Mouse (Mus musculus) heart, embryonic 14.5 days (tissue): ENCODE results near the gene Inpp5e. TPM values are rescaled to one million over a fixed set of nuclear protein-coding genes. Genes with fewer than 3 reads are reported as not detected.

Experiments used
- ATAC-seq: fragments of 200-750 bp; cut with Nextera tagmentation; 2 replicates; pipeline ENCODE4 v1.8.0; 2017; ENCODE audit warnings: low read depth, moderate TSS enrichment; ENCODE audit not compliant: insufficient number of reproducible peaks, insufficient read depth, low FRiP score
- H3K27ac ChIP-seq, 2 experiments: fragments of 200-500 bp in 1 of 2; fragments of 300-500 bp in 1 of 2; sonication (generic) in 1 of 2; replicated peaks in 1 of 2; 2 replicates each; pipeline ENCODE4 v1.5.1; 2012 to 2014; ENCODE audit warnings: low read depth in 2 of 2, low read length in 2 of 2, control low read depth in 1 of 2, mild to moderate bottlenecking in 1 of 2, mixed read lengths in 1 of 2; ENCODE audit not compliant: control insufficient read depth in 1 of 2, insufficient read depth in 1 of 2
- H3K27me3 ChIP-seq: fragments of 300-500 bp; sonication (generic); 2 replicates; pipeline ENCODE4 v1.6.1; 2014; ENCODE audit warnings: mild to moderate bottlenecking, low read length, control low read depth; ENCODE audit not compliant: control insufficient read depth, insufficient read depth
- H3K36me3 ChIP-seq: fragments of 300-500 bp; sonication (generic); 2 replicates; pipeline ENCODE4 v1.6.1; 2014; ENCODE audit warnings: mild to moderate bottlenecking, control low read depth, low read length, mixed read lengths; ENCODE audit not compliant: control insufficient read depth, insufficient read depth
- H3K4me1 ChIP-seq, 2 experiments: fragments of 200-500 bp in 1 of 2; fragments of 300-500 bp in 1 of 2; sonication (generic) in 1 of 2; 2 replicates each; pipeline ENCODE4 v1.6.1; 2012 to 2014; ENCODE audit warnings: low read length in 2 of 2, control low read depth in 1 of 2, mixed read lengths in 1 of 2; ENCODE audit not compliant: control insufficient read depth in 2 of 2, insufficient read depth in 2 of 2
- H3K4me2 ChIP-seq: fragments of 300-500 bp; sonication (generic); 2 replicates; pipeline ENCODE4 v1.6.1; 2014; ENCODE audit warnings: mild to moderate bottlenecking, low read length
- H3K4me3 ChIP-seq, 2 experiments: fragments of 200-500 bp in 1 of 2; fragments of 300-500 bp in 1 of 2; sonication (generic) in 1 of 2; 2 replicates each; pipeline ENCODE4 v1.5.1; 2012 to 2014; ENCODE audit warnings: low read length in 2 of 2, mild to moderate bottlenecking in 2 of 2, control low read depth in 1 of 2, low read depth in 1 of 2, moderate library complexity in 1 of 2; ENCODE audit not compliant: control insufficient read depth in 1 of 2, insufficient read depth in 1 of 2
- H3K9ac ChIP-seq: fragments of 300-500 bp; sonication (generic); 2 replicates; pipeline ENCODE4 v1.6.1; 2014; ENCODE audit warnings: mild to moderate bottlenecking, low read length
- H3K9me3 ChIP-seq: fragments of 300-500 bp; sonication (generic); 2 replicates; pipeline ENCODE4 v1.6.1; 2016; ENCODE audit warnings: low read length, control low read depth; ENCODE audit not compliant: control insufficient read depth
- WGBS: fragments of 180-500 bp; shearing (Covaris S2); extraction: QIAGEN DNeasy Blood & Tissue Kit; methylation state at CpG from one replicate; pipeline ENCODE4 v1.1.7; 2014; 5-methylcytosine and 5-hydroxymethylcytosine counted together
- polyA plus RNA-seq: library from polyadenylated mRNA; unstranded; fragments of >200 nt; fragmentation: Nextera tagmentation; extraction: Ambion mirVana; gene quantifications from 2 replicates; pipeline ENCODE4 v1.2.1, GENCODE M21; 2014

The Inpp5e gene
- polyA plus RNA-seq, 1 experiment from 2014 or later: 16.7 TPM

DNA sequence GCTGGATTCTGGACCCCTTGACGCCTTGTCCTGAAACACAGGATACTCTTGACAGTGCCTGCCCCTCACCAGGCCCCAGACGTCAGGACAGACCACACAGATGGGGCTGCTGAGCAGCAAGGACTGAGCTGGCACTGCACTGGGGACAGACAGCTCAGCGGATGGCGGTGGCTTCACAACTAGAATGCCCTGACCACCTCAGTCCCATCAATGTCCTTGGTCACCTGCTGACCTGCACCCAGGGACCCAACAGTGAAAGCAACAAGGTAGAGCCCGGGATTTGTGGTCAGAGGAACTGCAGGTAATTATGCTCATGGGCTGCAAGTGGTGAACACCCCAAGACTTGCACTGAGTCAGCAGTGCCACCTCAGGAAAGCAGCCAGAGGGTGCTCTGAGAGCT, 46.0 kb downstream of the Inpp5e start:
- WGBS: 77% methylated on average over 5 of the region's 5 CpGs
- Histone ChIP-seq H3K27me3 (no peaks in the 10 kb centered on the region), H3K27ac (no peak overlapping the region), H3K36me3 (peaks cover 56% of the 10 kb centered on the region), H3K4me2 (no peak overlapping the region), H3K9ac (no peak overlapping the region), H3K4me3 (no peak overlapping the region), H3K4me1 (peaks cover 8 to 16% of the 10 kb centered on the region in 2 experiments), H3K9me3 (no peaks in the 10 kb centered on the region)
- no peak for ATAC-seq

DNA sequence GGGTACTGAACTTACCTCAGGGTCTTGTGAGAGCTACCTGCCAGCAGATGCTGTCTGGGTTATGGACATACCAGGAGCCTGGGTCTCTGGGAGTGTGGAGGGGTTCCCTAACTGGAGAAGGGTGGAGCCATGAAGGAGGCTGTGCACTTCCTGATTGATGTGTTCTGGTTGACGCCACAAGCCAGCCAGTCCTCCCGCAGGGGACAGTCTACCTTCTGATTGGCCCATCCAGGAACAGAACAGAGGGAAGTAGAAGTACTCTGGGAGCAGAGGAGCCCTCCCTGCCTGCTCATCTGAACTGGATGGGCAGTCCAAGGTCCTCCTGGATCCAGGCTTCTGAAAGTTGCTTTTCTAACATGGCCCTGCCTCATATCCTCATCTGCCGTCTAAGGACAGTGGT, 48.2 kb downstream of the Inpp5e start, which contains the start of gene Card9:
Gene Card9, minus strand, starts transcription at position 147 of the 400 bp plus-strand sequence.
- 37% methylated on average over 3 of the region's 3 CpGs for WGBS
- H3K4me2 ChIP-seq: no peak within 1 kb of the TSS
- ATAC-seq: no peak
- no peak within 1 kb of the TSS for H3K4me3 ChIP-seq
- peaks cover 8 to 16% of the 10 kb centered on the region in 2 experiments for H3K4me1 ChIP-seq
- no peaks in the 10 kb centered on the region for H3K9me3 ChIP-seq
- peaks cover 34% of the 10 kb centered on the region for H3K36me3 ChIP-seq
- H3K27me3 ChIP-seq: no peaks in the 10 kb centered on the region
- H3K9ac ChIP-seq: no peak within 1 kb of the TSS
- no peak within 1 kb of the TSS for H3K27ac ChIP-seq

DNA sequence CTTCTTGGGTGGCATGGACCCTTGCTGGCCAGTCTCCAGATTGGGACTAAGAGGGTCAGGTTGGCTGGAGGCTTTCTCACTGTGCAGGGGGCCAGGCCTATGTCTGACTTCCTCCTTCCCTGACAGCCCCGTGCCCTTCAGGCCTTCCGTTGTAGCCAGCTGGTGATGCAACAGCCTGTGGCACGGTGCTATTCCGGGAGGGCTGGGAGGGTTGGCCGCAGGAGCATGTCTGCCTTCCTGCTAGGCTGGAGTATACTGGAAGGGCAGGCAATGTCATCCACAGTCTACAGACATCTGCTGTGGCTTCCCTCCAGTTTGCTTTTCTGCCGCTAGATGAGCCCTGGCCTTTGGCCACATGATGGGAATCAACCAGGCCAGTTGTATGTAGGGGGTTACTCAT, 49.0 kb downstream of the Inpp5e start:
- Histone ChIP-seq H3K9me3 (no peaks in the 10 kb centered on the region), H3K27ac (no peak overlapping the region), H3K4me3 (no peak overlapping the region), H3K4me2 (no peak overlapping the region), H3K9ac (no peak overlapping the region), H3K36me3 (peaks cover 26% of the 10 kb centered on the region; the same call in 1 of the 2 replicates), H3K4me1 (peaks cover 5 to 8% of the 10 kb centered on the region in 2 experiments), H3K27me3 (no peaks in the 10 kb centered on the region)
- 54% methylated on average over 6 of the region's 6 CpGs for WGBS
- no peak for ATAC-seq

DNA sequence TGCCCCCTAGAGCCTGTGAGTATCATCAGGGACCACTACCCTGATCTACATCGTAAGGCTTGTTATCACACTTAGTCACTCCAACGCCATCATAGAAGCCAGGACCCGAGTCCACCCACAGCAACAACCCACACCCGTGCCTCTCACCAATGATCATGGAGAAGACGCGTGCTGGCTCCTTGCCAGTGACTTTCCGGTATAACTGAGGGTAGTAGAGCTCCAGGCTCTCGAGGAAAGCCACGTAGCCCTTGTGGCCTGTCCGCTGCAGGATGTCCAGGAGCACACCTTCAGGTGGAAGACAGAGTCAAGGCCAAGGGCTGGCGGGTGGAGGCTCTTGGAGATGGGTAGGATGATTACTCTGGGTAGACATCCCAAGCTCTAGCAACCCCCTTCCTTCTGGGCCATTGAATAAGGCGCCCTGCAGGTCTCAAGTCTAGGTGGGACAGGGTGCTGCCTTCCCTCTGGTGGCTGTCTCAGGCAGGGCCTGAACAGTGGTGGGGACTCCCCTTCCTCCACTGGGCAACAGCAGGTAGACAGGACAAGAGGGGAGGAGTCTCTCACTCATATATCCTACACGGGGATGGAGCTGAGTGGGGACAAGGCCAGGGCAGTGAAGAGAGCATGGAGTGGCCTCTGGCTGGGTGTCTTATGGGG, 50.2 kb downstream of the Inpp5e start:
- H3K4me2 ChIP-seq: no peak overlapping the region
- WGBS: 79% methylated on average over 13 of the region's 13 CpGs
- no peaks in the 10 kb centered on the region for H3K27me3 ChIP-seq
- ATAC-seq: no peak
- H3K9ac ChIP-seq: no peak overlapping the region
- H3K36me3 ChIP-seq: peaks cover 15% of the 10 kb centered on the region; the same call in 1 of the 2 replicates
- no peak overlapping the region for H3K27ac ChIP-seq
- H3K4me1 ChIP-seq: no peaks in the 10 kb centered on the region
- H3K4me3 ChIP-seq: no peak overlapping the region
- H3K9me3 ChIP-seq: no peaks in the 10 kb centered on the region

DNA sequence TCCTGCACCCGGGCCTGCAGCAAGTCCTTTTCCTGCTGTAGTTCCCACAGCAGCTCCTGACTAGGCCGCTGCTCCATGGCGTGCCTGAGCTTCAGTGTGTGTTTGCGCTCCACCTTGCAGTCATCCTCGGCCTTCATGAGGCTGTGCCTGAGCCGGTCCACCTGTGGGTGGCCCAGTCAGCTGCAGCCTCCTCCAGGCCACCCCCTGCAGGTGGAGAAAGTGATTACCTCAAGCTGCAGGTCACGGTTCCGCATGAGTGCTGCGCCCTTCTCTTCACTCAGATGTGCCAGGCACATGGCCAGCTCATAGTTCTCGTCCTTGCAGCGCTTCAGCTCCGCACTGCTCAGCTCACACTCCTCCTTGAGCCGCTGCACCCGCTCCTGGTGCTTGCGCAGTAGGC, 51.5 kb downstream of the Inpp5e start:
- H3K27me3 ChIP-seq: no peaks in the 10 kb centered on the region
- H3K36me3 ChIP-seq: peaks cover 3% of the 10 kb centered on the region; the same call in 1 of the 2 replicates
- no peak overlapping the region for H3K4me2 ChIP-seq
- no peak overlapping the region for H3K4me3 ChIP-seq
- no peak overlapping the region for H3K27ac ChIP-seq
- ATAC-seq: no peak
- no peaks in the 10 kb centered on the region for H3K9me3 ChIP-seq
- H3K9ac ChIP-seq: no peak overlapping the region
- 52% methylated on average over 15 of the region's 15 CpGs for WGBS
- H3K4me1 ChIP-seq: peaks cover 4% of the 10 kb centered on the region in 2 experiments

DNA sequence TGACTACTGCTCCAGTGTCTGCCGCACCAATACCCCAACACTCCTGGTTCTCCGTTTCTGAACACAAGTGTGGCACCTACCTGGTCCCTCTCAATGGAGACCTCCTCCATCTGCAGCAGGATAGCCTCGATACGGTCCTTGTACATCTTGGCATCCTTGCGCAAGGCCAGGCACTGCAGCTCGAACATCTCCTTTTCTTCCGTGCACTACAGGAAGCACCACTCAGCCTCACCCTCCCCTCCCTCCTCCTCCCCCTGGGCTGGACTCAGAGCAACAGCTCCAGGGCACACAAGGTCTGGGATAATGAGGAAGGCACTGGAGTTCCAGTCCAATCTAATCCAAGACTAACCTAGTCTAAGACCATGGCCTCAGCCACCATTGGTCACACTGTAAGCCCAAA, 52.3 kb downstream of the Inpp5e start:
- H3K36me3 ChIP-seq: no peaks in the 10 kb centered on the region
- no peak overlapping the region for H3K4me3 ChIP-seq
- no peaks in the 10 kb centered on the region for H3K27me3 ChIP-seq
- H3K4me1 ChIP-seq: peaks cover 4 to 5% of the 10 kb centered on the region in 2 experiments
- no peak for ATAC-seq
- no peak overlapping the region for H3K4me2 ChIP-seq
- no peak overlapping the region for H3K9ac ChIP-seq
- 66% methylated on average over 7 of the region's 7 CpGs for WGBS
- H3K27ac ChIP-seq: no peak overlapping the region
- H3K9me3 ChIP-seq: no peaks in the 10 kb centered on the region

DNA sequence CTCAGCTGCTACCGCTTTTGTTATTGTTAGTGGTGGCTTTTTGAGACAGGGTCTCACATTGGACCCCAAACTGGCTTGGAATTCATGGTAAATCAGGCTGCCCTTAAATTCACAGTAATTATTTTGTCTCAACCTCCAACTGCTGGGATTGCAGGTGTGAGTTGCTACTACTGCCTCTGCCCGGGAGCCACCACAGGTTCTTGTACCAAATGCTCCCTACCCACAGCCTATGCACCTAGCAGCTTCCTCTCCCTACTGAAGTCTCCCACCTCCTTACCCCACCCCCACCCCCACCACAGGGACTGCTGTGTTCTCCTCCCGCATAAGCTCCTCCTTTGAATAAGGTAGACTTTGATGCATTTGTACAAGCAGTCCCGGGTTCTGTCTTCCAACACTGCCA, 52.8 kb downstream of the Inpp5e start:
- no peaks in the 10 kb centered on the region for H3K36me3 ChIP-seq
- no peak for ATAC-seq
- peaks cover 5 to 7% of the 10 kb centered on the region in 2 experiments for H3K4me1 ChIP-seq
- H3K9me3 ChIP-seq: no peaks in the 10 kb centered on the region
- H3K9ac ChIP-seq: no peak overlapping the region
- H3K27me3 ChIP-seq: no peaks in the 10 kb centered on the region
- H3K4me2 ChIP-seq: no peak overlapping the region
- no peak overlapping the region for H3K4me3 ChIP-seq
- no peak overlapping the region for H3K27ac ChIP-seq
- 75% methylated on average over 4 of the region's 4 CpGs for WGBS

DNA sequence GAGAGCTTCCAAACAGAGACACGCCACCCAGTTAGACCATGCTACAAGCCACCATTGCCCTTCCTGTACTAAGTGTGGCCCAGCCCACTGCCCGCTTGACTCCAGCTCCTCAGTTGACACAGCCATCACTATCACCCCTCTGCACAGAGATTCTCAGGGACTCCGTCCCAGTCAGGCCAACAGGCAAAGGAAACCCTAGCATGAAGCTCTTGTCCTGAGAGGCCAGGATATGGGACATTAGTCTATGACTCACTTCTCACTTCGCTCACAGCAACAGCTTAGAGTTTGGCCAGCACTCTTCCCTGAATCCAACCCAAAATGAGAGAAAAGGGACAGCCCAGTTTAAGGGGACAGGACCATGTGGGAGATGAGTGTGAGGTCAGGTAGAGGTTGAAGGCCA, 54.6 kb downstream of the Inpp5e start:
- no peak for ATAC-seq
- H3K36me3 ChIP-seq: peaks cover 11% of the 10 kb centered on the region
- peaks cover 14 to 15% of the 10 kb centered on the region in 2 experiments for H3K4me1 ChIP-seq
- WGBS: 82% methylated on average over 4 of the region's 4 CpGs
- H3K27ac ChIP-seq: no peak overlapping the region
- no peaks in the 10 kb centered on the region for H3K27me3 ChIP-seq
- no peaks in the 10 kb centered on the region for H3K9me3 ChIP-seq
- no peak overlapping the region for H3K9ac ChIP-seq
- H3K4me3 ChIP-seq: no peak overlapping the region
- H3K4me2 ChIP-seq: no peak overlapping the region
